Mouse (Mus musculus) C2C12 (cell line): ENCODE measurements around the gene Prm2.

ENCODE experiments used
- CTCF ChIP-seq: IDR thresholded peaks from one replicate; pipeline ENCODE4 v1.5.1; 2011; ENCODE audit not compliant: control insufficient read depth, insufficient read depth, insufficient read length
- FOSL1 ChIP-seq: IDR thresholded peaks from one replicate; pipeline ENCODE4 v1.8.0; 2011; ENCODE audit warnings: mild to moderate bottlenecking, low read length; ENCODE audit not compliant: poor library complexity, insufficient read depth, severe bottlenecking
- MAX ChIP-seq: IDR thresholded peaks from one replicate; pipeline ENCODE4 v1.6.1; 2011; ENCODE audit warnings: mild to moderate bottlenecking, control low read depth
- MYOD1 ChIP-seq: IDR thresholded peaks from one replicate; pipeline ENCODE4 v1.6.1; 2011; ENCODE audit warnings: low read depth; ENCODE audit not compliant: control insufficient read depth, insufficient read length
- USF1 ChIP-seq: IDR thresholded peaks from one replicate; pipeline ENCODE4 v1.6.1; 2011; ENCODE audit warnings: low read depth, mild to moderate bottlenecking, control low read depth, moderate library complexity

- TF ChIP-seq USF1 (no peak), CTCF (no peak), FOSL1 (no peak), MAX (no peak), MYOD1 (no peak)
Observed at GRCm38 (mm10) chr16:10786782-10787547, 9.0 kb downstream of the Prm2 start.
